Mouse (Mus musculus) urinary bladder, adult 2 months (tissue): ENCODE results near the gene Pcsk4. TPM values are rescaled to one million over a fixed set of nuclear protein-coding genes. Genes with fewer than 3 reads are reported as not detected.

Experiments
- DNase-seq: peaks from one replicate; pipeline ENCODE4 v3.0.0; 2022; ENCODE audit warnings: low spot score
- polyA plus RNA-seq: library from polyadenylated mRNA; depleted of rRNA; stranded (reverse); fragments of >200 nt; gene quantifications from 2 replicates; pipeline ENCODE4 v1.2.3, GENCODE M21; 2012; rRNA removed

The Pcsk4 gene
- polyA plus RNA-seq, 1 experiment = 9.9 TPM

DNA sequence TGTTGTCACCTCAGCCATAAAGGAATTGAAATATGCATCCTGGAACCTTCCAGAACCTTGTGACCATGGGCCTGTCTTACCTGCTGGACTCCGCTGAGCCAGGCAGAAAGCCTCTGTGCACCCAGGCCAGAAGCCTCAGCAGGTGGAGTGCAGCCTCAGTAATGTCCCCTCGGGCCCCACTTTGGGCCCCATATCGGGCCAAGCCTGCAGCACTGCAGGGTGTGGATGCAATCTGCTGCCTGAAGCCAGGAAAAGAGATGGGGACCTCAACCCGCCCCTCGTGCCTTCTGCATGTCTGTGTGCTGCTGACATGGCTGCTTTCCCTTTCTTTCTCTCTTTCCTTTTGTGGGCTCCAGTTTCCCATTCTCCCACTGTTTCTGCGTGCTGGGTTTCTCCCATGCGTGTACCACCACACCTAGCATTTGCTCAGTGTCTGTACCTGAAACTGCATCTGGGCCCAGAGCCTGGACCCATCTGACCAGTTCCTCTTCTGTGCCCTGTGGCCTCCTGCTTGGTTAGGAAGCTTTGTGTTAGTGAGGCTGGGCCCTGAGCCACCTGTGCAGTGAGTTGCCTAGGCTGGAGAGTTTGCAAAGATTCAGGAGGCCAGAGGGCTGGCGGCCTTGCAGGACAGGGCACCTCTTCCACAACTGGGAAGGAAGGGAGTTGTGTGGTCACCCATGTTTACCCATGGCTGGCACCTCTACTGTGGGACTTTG, 57.3 kb downstream of the Pcsk4 start:
- DNase-seq = no peak

Other genes starting within 250 kb of the Pcsk4 start
- 34.0 and 35.4 TPM in 2 replicates for gene Sbno2, start 223.9 kb downstream of the Pcsk4 start, polyA plus RNA-seq
- 77.3 and 89.9 TPM in 2 replicates for gene Stk11, start 213.7 kb downstream of the Pcsk4 start, polyA plus RNA-seq
- gene Atp5d, start 190.9 kb downstream of the Pcsk4 start, polyA plus RNA-seq = 367 and 372 TPM in 2 replicates
- gene Cbarp, start 188.7 kb downstream of the Pcsk4 start, polyA plus RNA-seq = 9.2 and 12.2 TPM in 2 replicates
- gene Midn, start 181.2 kb downstream of the Pcsk4 start, polyA plus RNA-seq = 21.2 and 30.5 TPM in 2 replicates
- 249 and 276 TPM in 2 replicates for gene Cirbp, start 163.5 kb downstream of the Pcsk4 start, polyA plus RNA-seq
- 18.4 and 21.5 TPM in 2 replicates for gene 1600002K03Rik, start 156.6 kb downstream of the Pcsk4 start, polyA plus RNA-seq
- gene Efna2, start 150.0 kb downstream of the Pcsk4 start, polyA plus RNA-seq = 3.0 and 3.3 TPM in 2 replicates
- gene Mum1, start 103.1 kb downstream of the Pcsk4 start, polyA plus RNA-seq = 36.1 and 37.8 TPM in 2 replicates
- gene Ndufs7, start 80.4 kb downstream of the Pcsk4 start, polyA plus RNA-seq = 294 and 337 TPM in 2 replicates
- gene Gamt, start 68.5 kb downstream of the Pcsk4 start, polyA plus RNA-seq = 17.4 and 19.0 TPM in 2 replicates
- gene Dazap1, start 68.0 kb downstream of the Pcsk4 start, polyA plus RNA-seq = 68.2 and 82.3 TPM in 2 replicates
- gene Rps15, start 37.0 kb downstream of the Pcsk4 start, polyA plus RNA-seq = 3,215 and 3,453 TPM in 2 replicates
- 0.76 and 1.4 TPM in 2 replicates for gene Apc2, start 33.5 kb downstream of the Pcsk4 start, polyA plus RNA-seq
- gene 2310011J03Rik, start 9.0 kb downstream of the Pcsk4 start, polyA plus RNA-seq = 41.8 and 45.6 TPM in 2 replicates
- 7.7 and 18.0 TPM in 2 replicates for gene Reep6, start 455 bp upstream of the Pcsk4 start, polyA plus RNA-seq
- 57.9 and 65.7 TPM in 2 replicates for gene Adamtsl5, start 18.9 kb upstream of the Pcsk4 start, polyA plus RNA-seq
- gene Plk5, start 27.0 kb upstream of the Pcsk4 start, polyA plus RNA-seq = 4.5 and 6.4 TPM in 2 replicates
- 11.2 and 11.5 TPM in 2 replicates for gene Mex3d, start 58.2 kb upstream of the Pcsk4 start, polyA plus RNA-seq
- 112 and 119 TPM in 2 replicates for gene Mbd3, start 70.1 kb upstream of the Pcsk4 start, polyA plus RNA-seq
- 883 and 983 TPM in 2 replicates for gene Uqcr11, start 77.3 kb upstream of the Pcsk4 start, polyA plus RNA-seq
- gene Tcf3, start 104.1 kb upstream of the Pcsk4 start, polyA plus RNA-seq = 29.7 and 35.4 TPM in 2 replicates
- not detected in 2 replicates for gene Onecut3, start 165.3 kb upstream of the Pcsk4 start, polyA plus RNA-seq
- gene Atp8b3, start 209.6 kb upstream of the Pcsk4 start, polyA plus RNA-seq = 0.03 TPM in 1 of 2 replicates, not detected in the other
- 21.2 and 26.6 TPM in 2 replicates for gene Rexo1, start 232.1 kb upstream of the Pcsk4 start, polyA plus RNA-seq
- gene Klf16, start 247.8 kb upstream of the Pcsk4 start, polyA plus RNA-seq = 11.5 and 11.8 TPM in 2 replicates